Mouse (Mus musculus) R1 (cell line): ENCODE measurements at regions not wholly inside any gene's neighbourhood (a gene's known extent, or its start where the extent isn't known, plus 50 kb on each side); places are given as distances from the start of the nearest gene placed in this dataset.

Experiments
- DNase-seq: peaks from one replicate; pipeline ENCODE4 v3.0.0-alpha.2; 2018; ENCODE audit warnings: low read depth, low spot score

GRCm38 (mm10) chrX:167152611-167153010 is 56.5 kb downstream of the Tmsb4x start:
- no peak for DNase-seq

- no peak for DNase-seq
Observed at GRCm38 (mm10) chrX:167151341-167151740, 57.8 kb downstream of the Tmsb4x start.

- no peak for DNase-seq
Observed at GRCm38 (mm10) chrX:167149400-167149799, 59.7 kb downstream of the Tmsb4x start.

GRCm38 (mm10) chrX:167146513-167147360 is 62.4 kb downstream of the Tmsb4x start:
- DNase-seq = no peak

- no peak for DNase-seq
Observed at GRCm38 (mm10) chrX:167145508-167146182, 63.5 kb downstream of the Tmsb4x start.

GRCm38 (mm10) chrX:167139110-167139509 is 70.0 kb downstream of the Tmsb4x start:
- DNase-seq = no peak

- no peak for DNase-seq
Observed at GRCm38 (mm10) chrX:167134250-167134649, 74.9 kb downstream of the Tmsb4x start.

- no peak for DNase-seq
Observed at GRCm38 (mm10) chrX:167132989-167133395, 76.1 kb downstream of the Tmsb4x start.

- no peak for DNase-seq
Observed at GRCm38 (mm10) chrX:167131317-167131716, 77.8 kb downstream of the Tmsb4x start.

GRCm38 (mm10) chrX:167130601-167131000 is 78.5 kb downstream of the Tmsb4x start:
- no peak for DNase-seq

GRCm38 (mm10) chrX:167119288-167119687 is 89.8 kb downstream of the Tmsb4x start:
- no peak for DNase-seq

- no peak for DNase-seq
Observed at GRCm38 (mm10) chrX:167115096-167115495, 94.0 kb downstream of the Tmsb4x start.

GRCm38 (mm10) chrX:167111059-167111871 is 97.8 kb downstream of the Tmsb4x start:
- no peak for DNase-seq

- peak; percentile 10 for DNase-seq
Observed at GRCm38 (mm10) chrX:167108356-167108755, 100.8 kb downstream of the Tmsb4x start.

- DNase-seq = no peak
Observed at GRCm38 (mm10) chrX:167107469-167107868, 101.6 kb downstream of the Tmsb4x start.

- no peak for DNase-seq
Observed at GRCm38 (mm10) chrX:167105931-167106417, 103.1 kb downstream of the Tmsb4x start.

- DNase-seq = no peak
Observed at GRCm38 (mm10) chrX:167105354-167105753, 103.8 kb downstream of the Tmsb4x start.

- no peak for DNase-seq
Observed at GRCm38 (mm10) chrX:167104247-167104621, 104.9 kb downstream of the Tmsb4x start.

- DNase-seq = no peak
Observed at GRCm38 (mm10) chrX:167103501-167104246, 105.4 kb downstream of the Tmsb4x start.

GRCm38 (mm10) chrX:167101929-167102328 is 107.2 kb downstream of the Tmsb4x start:
- DNase-seq = no peak

GRCm38 (mm10) chrX:167099411-167099810 is 109.7 kb downstream of the Tmsb4x start:
- peak; percentile 28 for DNase-seq
